Mouse (Mus musculus) adrenal gland, postnatal 14 days (tissue): ENCODE data around the gene Acsm1. TPM values are rescaled to one million over a fixed set of nuclear protein-coding genes. Genes with fewer than 3 reads are reported as not detected.
"Not testable (repeated sequence)": the region's sequence is repeated elsewhere in the genome, so short reads cannot be mapped to it uniquely, and the experiment has no call there.

ENCODE experiments used
- DNase-seq: peaks from one replicate; pipeline ENCODE4 v3.0.0; 2021; ENCODE audit warnings: mixed read lengths
- long read RNA-seq, 2 experiments: library from polyadenylated mRNA; stranded (forward); transcript quantifications; one replicate each; pipeline ENCODE4 v2.0.0; 2021
- total RNA-seq: library from RNA; stranded (reverse); gene quantifications from 2 replicates; pipeline ENCODE4 v1.2.3, GENCODE M21; 2021

The Acsm1 gene
- 0.34 and 14.4 TPM in 2 replicates for total RNA-seq
- long read RNA-seq, experiment 1, partial matches to known transcripts = 0 of 1 reads
- long read RNA-seq, experiment 1, other reads (novel, unspliced or antisense) = 1 of 1 reads
- long read RNA-seq, experiment 2, partial matches to known transcripts = 3 of 6 reads
- long read RNA-seq, experiment 2, other reads (novel, unspliced or antisense) = 1 of 6 reads

DNA sequence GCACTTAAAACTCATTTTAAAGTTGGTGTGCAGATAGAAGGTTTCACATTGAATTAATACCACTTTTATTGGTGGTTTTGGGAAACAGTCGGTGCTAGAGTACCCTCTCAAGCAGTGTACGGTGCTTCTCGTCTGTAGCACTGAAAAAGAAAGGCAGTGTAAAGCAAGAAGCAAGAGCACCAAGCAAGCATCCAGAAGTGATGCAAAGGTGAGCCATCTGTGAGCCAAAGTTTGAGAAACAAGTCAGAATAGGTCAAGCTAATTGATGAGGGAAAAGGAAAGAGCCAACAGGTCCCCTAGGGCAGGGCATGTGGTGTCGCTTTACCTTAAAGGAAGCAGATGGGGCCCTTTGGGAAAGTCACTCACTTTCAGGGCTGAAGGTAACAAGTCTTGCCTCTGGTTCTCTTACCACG, at the start of gene Acsm1:
Gene Acsm1 (plus strand): TSS at position 363 of the 413 bp plus-strand sequence.
- no peak for DNase-seq

DNA sequence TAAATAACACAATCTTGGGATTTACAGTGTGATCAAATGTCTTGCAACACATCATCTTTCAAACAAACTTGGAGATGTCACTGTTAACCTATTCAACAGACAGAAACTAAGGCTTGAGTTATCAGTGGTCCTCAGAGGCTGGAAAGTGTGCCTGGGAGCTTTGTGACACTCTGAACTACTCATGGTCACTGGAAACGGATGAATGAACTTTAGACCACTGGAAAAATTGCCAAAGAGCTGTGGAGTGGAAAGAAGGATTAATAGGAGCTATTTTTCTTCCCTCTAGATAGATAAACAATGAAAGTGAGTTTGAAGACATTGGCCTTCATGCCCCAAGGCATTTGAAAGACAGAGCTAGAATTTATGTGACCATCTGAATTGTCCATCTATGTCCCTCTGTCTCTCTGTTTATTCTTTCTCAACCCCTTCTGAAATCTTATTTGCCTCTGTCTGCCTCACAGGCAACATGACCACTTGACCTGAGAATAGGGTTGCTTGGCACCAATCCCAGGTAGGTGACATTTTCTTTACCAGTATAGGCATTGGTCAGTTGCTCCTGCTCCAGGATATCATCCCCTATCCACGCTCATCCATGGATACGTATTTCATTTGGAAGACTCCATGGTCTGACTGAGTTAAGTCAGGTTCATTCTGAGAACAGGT, 46.9 kb upstream of the Acsm1 start:
- DNase-seq = no peak

DNA sequence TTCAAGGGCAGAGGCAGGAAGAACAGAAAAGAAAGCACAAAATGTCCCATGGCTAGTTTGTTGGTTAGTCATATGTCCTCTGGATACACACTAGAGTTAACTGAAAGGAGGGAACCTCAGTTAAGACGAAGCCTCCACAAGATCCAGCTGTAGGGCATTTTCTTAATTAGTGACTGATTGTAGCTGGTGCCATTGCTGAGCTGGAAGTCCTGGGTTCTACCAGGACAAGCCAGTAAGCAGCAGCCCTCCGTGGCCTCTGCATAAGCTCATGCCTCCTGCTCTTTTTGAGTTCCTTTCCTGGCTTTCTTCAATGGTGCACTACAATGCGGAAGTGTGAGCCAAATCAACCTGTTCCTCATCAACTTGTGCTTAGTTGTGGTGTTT, 46.4 kb upstream of the Acsm1 start:
- DNase-seq = no peak

DNA sequence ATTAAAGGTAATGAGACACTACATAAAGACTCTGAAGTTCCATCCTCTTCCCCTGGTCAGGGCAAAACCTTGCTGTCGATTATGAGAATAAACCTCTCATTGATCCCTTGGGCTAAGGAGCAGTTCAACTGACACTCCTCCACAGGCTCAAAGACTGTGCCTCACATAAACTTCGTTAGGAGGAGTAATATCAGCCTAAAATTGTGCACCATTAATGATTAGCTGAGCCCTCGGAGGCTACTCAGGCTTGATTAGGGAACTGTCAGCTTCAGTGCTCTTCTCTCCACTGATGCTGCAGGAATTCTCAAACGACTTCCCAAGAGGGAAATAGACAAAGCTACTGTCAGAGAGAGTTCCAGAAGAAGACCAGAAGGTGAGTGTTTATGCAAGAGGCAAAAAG, 45.4 kb upstream of the Acsm1 start:
- no peak for DNase-seq

DNA sequence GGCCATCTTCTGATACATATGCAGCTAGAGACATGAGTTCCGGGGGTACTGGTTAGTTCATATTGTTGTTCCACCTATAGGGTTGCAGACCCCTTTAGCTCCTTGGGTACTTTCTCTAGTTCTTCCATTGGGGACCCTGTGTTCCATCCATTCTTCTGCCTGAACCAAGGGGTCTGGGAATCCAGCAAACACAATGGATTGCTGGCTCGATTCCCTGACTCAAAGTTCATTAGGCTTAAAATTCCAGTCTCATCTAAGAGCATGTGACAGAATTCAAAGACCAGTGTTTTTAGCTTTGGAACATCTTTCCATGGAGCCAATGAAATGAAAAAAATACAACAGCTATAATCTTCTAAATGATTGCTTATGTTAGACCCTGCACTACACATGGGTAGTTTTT, 44.4 kb upstream of the Acsm1 start:
- not testable (repeated sequence) for DNase-seq

- no peak for DNase-seq
These were observed 12.2 kb upstream of the Acsm1 start for GRCm38 (mm10) chr7:119594530-119595107.

GRCm38 (mm10) chr7:119595306-119595705, 11.5 kb upstream of the Acsm1 start:
- no peak for DNase-seq

- DNase-seq = no peak
These were observed 10.3 kb upstream of the Acsm1 start for GRCm38 (mm10) chr7:119596536-119596935.

GRCm38 (mm10) chr7:119601195-119601953, 5.5 kb upstream of the Acsm1 start:
- no peak for DNase-seq

DNA sequence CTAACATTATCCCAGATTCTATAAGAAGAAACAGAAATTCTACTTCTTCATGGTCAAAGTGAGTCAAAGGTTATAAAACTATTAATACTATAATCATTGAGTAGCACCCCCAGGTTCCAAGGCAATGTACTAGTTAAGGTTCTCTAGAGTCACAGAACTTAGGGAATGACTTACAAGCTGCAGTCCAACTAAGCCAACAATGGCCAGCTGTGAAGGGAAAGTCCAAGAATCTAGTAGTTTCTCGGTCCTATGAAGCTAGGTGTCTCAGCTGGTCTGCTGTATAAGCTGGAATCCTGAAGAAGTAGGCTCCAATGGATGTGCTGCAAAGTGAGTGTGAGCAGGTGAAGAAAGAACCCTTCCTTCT, 4.9 kb upstream of the Acsm1 start:
- no peak for DNase-seq

DNA sequence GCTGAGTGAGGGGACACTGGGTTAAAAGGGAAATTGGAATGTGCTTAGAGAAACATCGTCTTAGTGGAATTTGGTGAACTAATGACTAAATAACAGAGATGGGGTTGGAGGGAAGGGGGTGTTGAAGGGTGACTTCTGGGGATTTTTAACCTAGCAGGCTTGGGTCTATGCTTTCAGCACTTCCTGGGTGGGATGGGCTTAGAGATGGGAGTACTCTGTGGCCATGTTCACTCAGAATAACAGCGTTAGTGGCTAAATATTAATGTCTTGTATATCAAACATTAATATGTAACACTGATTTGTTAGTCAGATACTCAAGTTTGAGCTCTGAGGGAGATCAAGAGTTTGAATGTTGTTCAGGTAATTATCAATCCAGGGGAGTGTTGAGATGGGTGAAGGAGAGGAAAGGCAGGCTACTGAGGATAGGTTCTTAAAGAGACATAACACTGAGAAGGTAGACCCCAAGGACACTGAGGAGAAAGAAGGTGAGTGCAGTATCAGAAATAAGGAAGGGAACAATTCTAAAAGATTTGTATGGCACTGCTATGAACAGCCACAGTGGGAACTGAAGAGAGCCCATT, 1.8 kb upstream of the Acsm1 start:
- no peak for DNase-seq

DNA sequence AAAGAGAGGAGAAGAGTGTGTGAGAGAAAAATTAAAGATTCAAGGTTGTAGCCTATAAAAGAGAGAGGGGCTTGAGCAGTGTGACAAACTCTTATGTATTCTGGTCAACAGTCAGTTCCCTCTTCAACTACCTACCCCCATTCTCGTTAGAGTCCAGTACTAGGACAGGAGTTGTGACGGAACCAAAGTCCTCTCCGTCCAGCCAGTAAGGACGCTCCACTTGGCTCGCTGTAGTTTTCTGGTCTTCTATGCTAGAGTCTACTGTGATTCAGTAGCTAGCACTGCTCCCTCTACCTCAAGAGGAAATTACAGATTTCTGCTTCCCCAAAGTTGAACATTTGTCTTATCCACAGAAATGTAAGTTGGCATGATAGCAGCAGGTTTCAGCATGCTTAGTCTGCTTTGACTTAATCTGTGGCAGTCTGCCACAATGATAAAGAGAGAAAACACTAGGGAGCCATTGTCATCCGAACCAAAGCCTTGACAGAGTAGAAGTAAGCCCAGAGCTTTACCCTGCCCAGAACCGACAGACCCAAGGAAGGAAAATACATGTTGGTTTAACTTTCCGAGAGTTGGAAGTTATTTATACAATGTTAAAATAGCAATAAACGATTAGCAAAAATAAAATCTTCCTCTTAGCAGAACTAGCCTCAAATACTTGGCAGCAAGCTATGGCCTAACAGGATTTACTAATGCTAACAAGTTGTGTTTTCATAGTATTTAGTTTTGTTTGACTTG, 731 bp upstream of the Acsm1 start:
- no peak for DNase-seq

DNA sequence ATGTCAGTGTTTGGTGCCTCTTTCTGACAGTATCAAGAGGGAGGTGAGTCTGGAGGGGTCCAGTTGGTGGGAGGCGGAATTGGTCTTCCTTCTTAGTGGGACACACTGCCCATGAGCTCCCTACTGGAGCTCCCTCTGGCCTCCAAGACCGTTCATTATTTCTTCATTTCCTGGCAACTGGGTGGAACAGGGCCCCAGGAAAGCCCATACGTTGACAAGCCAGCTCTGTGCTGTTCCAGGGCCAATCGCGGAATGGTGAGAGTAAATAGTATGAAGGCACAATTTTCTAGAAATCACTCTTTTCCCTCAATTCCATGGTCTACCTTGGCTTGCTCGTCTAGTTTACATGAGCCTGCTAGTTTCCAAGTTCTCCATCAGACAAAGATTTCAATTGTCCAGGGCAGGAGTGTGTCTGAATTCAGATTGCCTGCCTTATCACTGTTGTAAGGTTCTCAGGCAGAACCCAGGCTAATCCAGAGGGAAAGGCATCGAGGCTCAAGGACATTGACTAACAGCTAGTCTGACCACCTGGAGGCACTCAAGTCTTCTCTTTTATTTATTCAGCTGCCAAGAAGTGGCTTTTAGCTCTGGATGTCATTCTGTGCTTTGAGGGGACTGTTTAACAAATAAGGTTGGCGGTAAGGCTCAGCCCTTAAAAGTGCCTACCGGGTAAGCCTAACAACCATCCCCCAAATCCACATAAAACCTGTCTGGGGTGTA, 1.1 kb downstream of the Acsm1 start:
- DNase-seq = no peak

- DNase-seq = no peak
These were observed 9.7 kb downstream of the Acsm1 start for GRCm38 (mm10) chr7:119616531-119616930.

DNA sequence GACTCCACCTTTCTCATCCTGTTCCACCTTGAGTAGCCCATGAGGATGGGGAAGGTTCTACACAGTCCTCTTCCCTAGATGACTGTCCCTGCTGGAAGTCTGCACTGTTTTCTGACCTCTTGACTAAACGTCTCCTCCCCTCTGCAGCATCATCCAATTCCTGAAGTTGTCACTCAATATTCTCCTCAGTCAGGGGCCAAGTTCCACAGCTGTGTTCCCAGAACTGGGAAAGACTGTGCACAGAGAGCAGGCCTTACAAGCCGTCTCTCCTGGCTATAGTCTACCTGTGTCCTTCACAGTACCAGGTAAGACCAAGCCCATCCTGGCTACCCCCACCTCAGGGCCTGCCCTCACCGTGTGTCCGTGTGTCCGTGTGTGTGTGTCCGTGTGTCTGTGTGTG, 10.8 kb downstream of the Acsm1 start:
- no peak for DNase-seq

GRCm38 (mm10) chr7:119618209-119618935, 11.5 kb downstream of the Acsm1 start:
- DNase-seq = peak; percentile 22

DNA sequence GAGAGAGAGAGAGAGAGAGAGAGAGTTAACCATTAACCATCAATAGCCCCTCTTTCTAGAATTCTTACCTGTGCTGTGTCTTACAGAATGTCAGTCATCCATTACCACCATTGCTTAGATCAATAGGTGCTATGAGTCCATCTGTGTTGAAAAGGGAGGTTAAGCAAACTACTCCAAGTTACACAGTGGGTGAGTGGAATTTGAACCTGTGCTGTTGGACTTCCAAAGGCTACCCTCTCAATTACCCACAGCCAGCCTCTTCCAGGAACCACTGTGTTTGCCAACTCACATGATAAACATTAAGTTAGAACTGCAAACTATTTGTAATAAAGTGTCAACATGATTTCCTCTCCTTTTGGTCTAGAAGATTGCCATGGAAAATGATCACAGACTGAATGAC, 13.3 kb downstream of the Acsm1 start:
- DNase-seq = no peak

DNA sequence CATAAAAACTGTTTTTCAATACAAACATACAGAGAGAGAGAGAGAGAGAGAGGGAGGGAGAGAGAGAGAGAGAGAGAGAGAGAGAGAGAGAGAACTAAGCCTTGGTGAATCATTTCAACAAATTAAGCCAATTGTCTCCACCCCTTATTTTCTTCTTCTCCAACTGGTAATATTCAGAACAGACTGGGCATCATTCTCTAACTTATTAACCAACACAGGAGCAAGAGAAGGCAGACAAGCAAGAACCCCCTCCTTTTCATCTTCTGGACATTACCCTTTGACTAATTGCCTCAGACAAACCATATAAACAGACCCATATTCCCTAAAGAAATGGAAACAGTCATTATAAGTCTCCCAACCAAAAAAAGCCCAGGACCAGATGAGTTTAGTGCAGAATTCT, 31.9 kb downstream of the Acsm1 start:
- no peak for DNase-seq

DNA sequence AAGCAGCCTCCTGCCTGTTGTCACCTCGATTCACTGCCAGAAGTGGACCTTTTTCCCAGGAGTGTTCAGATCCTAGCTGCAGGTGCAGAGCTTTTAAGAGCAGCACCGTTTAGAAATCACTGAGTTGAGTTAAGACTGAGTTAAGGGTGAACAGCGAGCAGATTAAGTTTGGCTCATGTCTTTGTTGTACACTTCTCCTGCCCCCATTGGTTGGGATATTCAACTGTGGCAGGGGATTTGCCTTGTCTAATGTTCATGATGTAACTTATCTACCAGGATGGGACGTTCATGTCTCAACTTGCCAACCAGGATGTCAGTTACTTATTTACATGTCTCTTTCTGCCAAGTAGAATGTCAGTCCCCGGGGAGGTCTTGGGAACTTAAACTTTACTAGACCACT, 35.5 kb downstream of the Acsm1 start:
- DNase-seq = no peak

- no peak for DNase-seq
These were observed 61.1 kb downstream of the Acsm1 start for GRCm38 (mm10) chr7:119667893-119668292.

GRCm38 (mm10) chr7:119670395-119670794, 63.6 kb downstream of the Acsm1 start:
- DNase-seq = no peak
